Mouse (Mus musculus) stomach, postnatal 0 days (tissue): ENCODE data around the gene Ptpn11.

ENCODE experiments used
- CTCF ChIP-seq: IDR thresholded peaks from 2 replicates; pipeline ENCODE4 v1.5.1; 2016; ENCODE audit warnings: antibody characterized with exemption, low read depth, mild to moderate bottlenecking, moderate library complexity
- EP300 ChIP-seq: optimal IDR thresholded peaks from 2 replicates; pipeline ENCODE3; 2016; ENCODE audit warnings: antibody characterized with exemption

- TF ChIP-seq CTCF (no peak), EP300 (no peak)
Observed at GRCm38 (mm10) chr5:121131801-121132200, 59.4 kb downstream of the Ptpn11 start.
